Mouse (Mus musculus): Measurements from ENCODE around the gene 1700109H08Rik. TPM values are rescaled to one million over a fixed set of nuclear protein-coding genes. Genes with fewer than 3 reads are reported as not detected.

The 1700109H08Rik gene
- total and polyA plus RNA-seq, 2 experiments from 2014 or later, result 0.68 to 5.6 TPM

DNA sequence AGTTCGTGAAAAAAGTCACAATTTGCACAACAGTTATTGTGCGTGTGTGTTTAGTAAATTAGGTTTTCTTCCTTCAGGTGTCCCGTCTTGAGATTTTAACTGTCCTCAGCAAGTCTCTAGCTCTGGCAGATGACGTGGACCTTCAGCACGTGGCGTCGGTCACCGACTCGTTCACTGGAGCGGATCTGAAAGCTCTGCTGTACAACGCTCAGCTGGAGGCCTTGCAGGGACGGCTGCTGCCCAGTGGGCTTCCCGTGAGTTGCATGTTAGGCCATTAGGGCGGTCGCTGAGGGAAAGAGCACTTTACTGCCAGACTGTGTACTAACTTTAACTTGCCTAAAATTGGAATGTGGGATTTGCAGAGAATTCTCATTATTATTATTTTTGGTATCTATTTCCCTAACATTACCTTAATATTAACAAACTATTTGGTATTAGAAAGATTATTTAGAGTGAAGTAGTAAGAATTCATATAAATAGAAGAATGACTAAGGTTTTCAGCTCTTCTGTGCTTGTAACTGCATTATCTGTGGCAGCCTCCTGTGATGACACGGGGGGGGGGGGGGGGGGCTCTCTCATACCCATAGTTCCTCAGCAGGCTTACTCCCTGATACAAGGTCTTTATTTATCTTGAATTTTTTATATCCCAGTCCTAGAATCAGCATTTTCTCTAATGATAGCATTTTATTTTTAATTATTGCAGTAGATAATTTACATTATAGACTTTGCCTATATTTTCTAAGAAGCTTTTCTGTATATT is 60.3 kb downstream of the 1700109H08Rik start:
- no peak for TF ChIP-seq CTCF (IDR thresholded peaks at IDR 0.05; ENCODE audit: low read depth)
- no peak for TF ChIP-seq EP300 (IDR thresholded peaks at IDR 0.05; ENCODE audit: low read depth)
- H3K9ac ChIP-seq (replicated peaks; ENCODE audit: low read depth, low read length), result no peak overlapping the region
- no peaks in the 10 kb centered on the region for H3K27me3 ChIP-seq (ENCODE audit: control insufficient read depth, insufficient read depth, low read length)
- H3K4me2 ChIP-seq (ENCODE audit: low read depth, low read length), result no peak overlapping the region
- H3K4me3 ChIP-seq (ENCODE audit: low read depth, low read length), result no peak overlapping the region
- WGBS, result 51% methylated on average over 16 of the region's 16 CpGs
- H3K27ac ChIP-seq (ENCODE audit: low read depth), result no peak overlapping the region
- peaks cover 53% of the 10 kb centered on the region for H3K36me3 ChIP-seq (replicated peaks; ENCODE audit: control insufficient read depth, insufficient read depth, low read length)
- H3K4me1 ChIP-seq (ENCODE audit: control insufficient read depth, insufficient read depth), result no peaks in the 10 kb centered on the region
- no peak for DNase-seq (ENCODE audit: low spot score)
- H3K9me3 ChIP-seq (replicated peaks; ENCODE audit: control insufficient read depth, low read length), result no peaks in the 10 kb centered on the region
- no peak for ATAC-seq (ENCODE audit: insufficient read depth, low read depth)

DNA sequence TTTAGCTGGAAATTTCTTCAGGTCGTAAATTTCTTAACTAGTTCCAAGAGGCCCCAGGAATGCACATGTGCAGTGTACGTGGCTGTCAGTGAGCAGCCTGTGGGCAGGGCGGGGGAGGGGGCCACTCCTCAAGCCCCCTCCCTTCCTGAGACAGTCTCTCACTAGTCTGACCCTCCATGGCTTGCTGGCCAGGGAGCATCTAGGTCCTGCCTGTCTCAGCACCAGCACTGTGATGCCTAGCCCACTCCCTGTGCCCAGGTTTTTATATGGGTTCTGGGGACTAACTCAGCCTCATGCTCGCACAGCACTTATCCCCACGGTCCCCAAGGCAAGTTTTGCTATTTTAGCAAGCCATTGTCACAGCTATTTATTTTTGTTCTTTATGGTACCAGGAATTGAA is 60.9 kb downstream of the 1700109H08Rik start:
- Histone ChIP-seq H3K4me3 (ENCODE audit: low read depth, low read length) (no peak overlapping the region), H3K4me1 (ENCODE audit: control insufficient read depth, insufficient read depth) (no peaks in the 10 kb centered on the region), H3K27ac (ENCODE audit: low read depth) (no peak overlapping the region), H3K9me3 (replicated peaks; ENCODE audit: control insufficient read depth, low read length) (no peaks in the 10 kb centered on the region), H3K36me3 (replicated peaks; ENCODE audit: control insufficient read depth, insufficient read depth, low read length) (peaks cover 52% of the 10 kb centered on the region), H3K9ac (replicated peaks; ENCODE audit: low read depth, low read length) (no peak overlapping the region), H3K4me2 (ENCODE audit: low read depth, low read length) (no peak overlapping the region), H3K27me3 (ENCODE audit: control insufficient read depth, insufficient read depth, low read length) (no peaks in the 10 kb centered on the region)
- ATAC-seq (ENCODE audit: insufficient read depth, low read depth) (no peak), DNase-seq (ENCODE audit: low spot score) (no peak)
- no peak for TF ChIP-seq CTCF (IDR thresholded peaks at IDR 0.05; ENCODE audit: low read depth)
- TF ChIP-seq EP300 (IDR thresholded peaks at IDR 0.05; ENCODE audit: low read depth), result no peak
- WGBS, result 65% methylated on average over 5 of the region's 5 CpGs

DNA sequence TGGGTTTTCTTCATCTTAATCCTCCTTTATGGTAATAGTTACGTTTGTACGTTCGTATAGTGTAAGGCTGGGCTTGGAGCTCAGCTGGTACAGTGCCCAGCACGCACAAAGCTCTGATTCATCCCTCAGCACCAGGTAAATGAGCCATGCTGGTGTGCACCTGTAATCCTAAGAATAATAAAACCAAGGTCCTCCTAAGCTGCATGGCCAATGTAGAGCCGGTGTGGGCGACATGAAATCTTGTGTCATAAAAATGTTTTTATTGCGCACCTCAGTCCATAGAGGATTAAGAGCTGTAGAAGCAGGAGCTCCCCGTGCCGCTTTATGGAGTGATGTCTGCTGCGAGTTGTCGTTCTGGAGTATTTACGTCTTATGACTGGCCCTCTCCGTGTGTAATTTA is 61.9 kb downstream of the 1700109H08Rik start:
- no peaks in the 10 kb centered on the region for H3K9me3 ChIP-seq (replicated peaks; ENCODE audit: control insufficient read depth, low read length)
- WGBS, result 93% methylated on average over 13 of the region's 13 CpGs

DNA sequence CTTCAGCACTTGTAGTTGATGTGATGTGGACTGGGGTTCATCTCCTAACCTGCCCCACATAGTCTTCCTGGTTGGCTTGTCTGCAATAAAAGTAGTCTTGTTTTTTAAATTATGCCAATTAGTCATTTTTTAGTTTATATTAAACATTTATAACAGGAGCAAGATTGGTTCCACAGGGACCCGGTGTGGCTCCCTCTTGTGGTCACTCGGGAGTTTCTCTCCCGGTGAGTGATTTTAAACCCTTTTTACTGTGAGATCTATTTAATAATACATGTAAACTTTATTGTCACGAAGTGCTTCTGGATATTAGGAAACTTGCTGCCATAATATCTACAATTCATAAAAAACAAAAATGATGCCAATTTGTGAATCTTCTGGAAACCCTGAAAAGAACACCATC is 62.6 kb downstream of the 1700109H08Rik start:
- no peak for ATAC-seq (ENCODE audit: insufficient read depth, low read depth)
- H3K27ac ChIP-seq (ENCODE audit: low read depth), result no peak overlapping the region

More for the DNA sequence above, 61.9 kb downstream of the 1700109H08Rik start:
- peaks cover 45% of the 10 kb centered on the region for H3K36me3 ChIP-seq (replicated peaks; ENCODE audit: control insufficient read depth, insufficient read depth, low read length)
- DNase-seq (ENCODE audit: low spot score), result no peak
- H3K27ac ChIP-seq (ENCODE audit: low read depth), result no peak overlapping the region
- no peak overlapping the region for H3K4me3 ChIP-seq (ENCODE audit: low read depth, low read length)
- H3K9ac ChIP-seq (replicated peaks; ENCODE audit: low read depth, low read length), result no peak overlapping the region
- no peak for TF ChIP-seq CTCF (IDR thresholded peaks at IDR 0.05; ENCODE audit: low read depth)
- no peak for TF ChIP-seq EP300 (IDR thresholded peaks at IDR 0.05; ENCODE audit: low read depth)
- ATAC-seq (ENCODE audit: insufficient read depth, low read depth), result no peak
- H3K4me1 ChIP-seq (ENCODE audit: control insufficient read depth, insufficient read depth), result no peaks in the 10 kb centered on the region
- H3K4me2 ChIP-seq (ENCODE audit: low read depth, low read length), result no peak overlapping the region
- H3K27me3 ChIP-seq (ENCODE audit: control insufficient read depth, insufficient read depth, low read length), result no peaks in the 10 kb centered on the region

More for the DNA sequence above, 62.6 kb downstream of the 1700109H08Rik start:
- Histone ChIP-seq H3K36me3 (replicated peaks; ENCODE audit: control insufficient read depth, insufficient read depth, low read length) (peaks cover 44% of the 10 kb centered on the region), H3K9me3 (replicated peaks; ENCODE audit: control insufficient read depth, low read length) (no peaks in the 10 kb centered on the region), H3K9ac (replicated peaks; ENCODE audit: low read depth, low read length) (no peak overlapping the region), H3K27me3 (ENCODE audit: control insufficient read depth, insufficient read depth, low read length) (no peaks in the 10 kb centered on the region), H3K4me2 (ENCODE audit: low read depth, low read length) (no peak overlapping the region), H3K4me1 (ENCODE audit: control insufficient read depth, insufficient read depth) (no peaks in the 10 kb centered on the region), H3K4me3 (ENCODE audit: low read depth, low read length) (no peak overlapping the region)
- 67% methylated on average over 4 of the region's 4 CpGs for WGBS
- no peak for DNase-seq (ENCODE audit: low spot score)
- TF ChIP-seq EP300 (IDR thresholded peaks at IDR 0.05; ENCODE audit: low read depth), result no peak
- TF ChIP-seq CTCF (IDR thresholded peaks at IDR 0.05; ENCODE audit: low read depth), result no peak

Other genes with a start within 250 kb of the 1700109H08Rik start
- gene Cdk6, start 230.1 kb upstream of the 1700109H08Rik start, total RNA-seq (2014; rRNA removed; ENCODE audit: low replicate concordance), result 43.0 and 55.2 TPM in 2 replicates
- 17.7 and 19.2 TPM in 2 replicates for gene Cdk6, start 230.1 kb upstream of the 1700109H08Rik start, polyA plus RNA-seq (2015; fragmentation: Nextera tagmentation; extraction: Ambion mirVana)
- 11.4 and 15.5 TPM in 2 replicates for gene Fam133b, start 27.7 kb upstream of the 1700109H08Rik start, total RNA-seq (2014; rRNA removed; ENCODE audit: low replicate concordance)
- gene Fam133b, start 27.7 kb upstream of the 1700109H08Rik start, polyA plus RNA-seq (2015; fragmentation: Nextera tagmentation; extraction: Ambion mirVana), result 12.9 and 15.0 TPM in 2 replicates
- 7.9 and 27.8 TPM in 2 replicates for gene Pex1, start 24.5 kb downstream of the 1700109H08Rik start, total RNA-seq (2014; rRNA removed; ENCODE audit: low replicate concordance)
- 8.4 and 9.4 TPM in 2 replicates for gene Pex1, start 24.5 kb downstream of the 1700109H08Rik start, polyA plus RNA-seq (2015; fragmentation: Nextera tagmentation; extraction: Ambion mirVana)
- gene Rbm48, start 25.0 kb downstream of the 1700109H08Rik start, total RNA-seq (2014; rRNA removed; ENCODE audit: low replicate concordance), result 3.5 and 9.5 TPM in 2 replicates
- gene Rbm48, start 25.0 kb downstream of the 1700109H08Rik start, polyA plus RNA-seq (2015; fragmentation: Nextera tagmentation; extraction: Ambion mirVana), result 5.9 and 6.2 TPM in 2 replicates
- not detected in 2 replicates for gene Tmbim7, start 79.6 kb downstream of the 1700109H08Rik start, total RNA-seq (2014; rRNA removed; ENCODE audit: low replicate concordance)
- not detected in 2 replicates for gene Tmbim7, start 79.6 kb downstream of the 1700109H08Rik start, polyA plus RNA-seq (2015; fragmentation: Nextera tagmentation; extraction: Ambion mirVana)
- 73.8 and 114 TPM in 2 replicates for gene Gatad1, start 85.6 kb downstream of the 1700109H08Rik start, total RNA-seq (2014; rRNA removed; ENCODE audit: low replicate concordance)
- gene Gatad1, start 85.6 kb downstream of the 1700109H08Rik start, polyA plus RNA-seq (2015; fragmentation: Nextera tagmentation; extraction: Ambion mirVana), result 72.7 and 76.5 TPM in 2 replicates
- gene Ankib1, start 231.4 kb downstream of the 1700109H08Rik start, total RNA-seq (2014; rRNA removed; ENCODE audit: low replicate concordance), result 10.2 and 13.3 TPM in 2 replicates
- gene Ankib1, start 231.4 kb downstream of the 1700109H08Rik start, polyA plus RNA-seq (2015; fragmentation: Nextera tagmentation; extraction: Ambion mirVana), result 3.5 and 3.7 TPM in 2 replicates
- gene Krit1, start 231.6 kb downstream of the 1700109H08Rik start, total RNA-seq (2014; rRNA removed; ENCODE audit: low replicate concordance), result 23.8 and 39.6 TPM in 2 replicates
- gene Krit1, start 231.6 kb downstream of the 1700109H08Rik start, polyA plus RNA-seq (2015; fragmentation: Nextera tagmentation; extraction: Ambion mirVana), result 29.5 and 30.0 TPM in 2 replicates